Mouse (Mus musculus) brain, embryonic 14.5 days (tissue): Measurements from ENCODE around the gene N4bp3.

Experiments used
- CTCF ChIP-seq: fragments of 200-500 bp; IDR thresholded peaks from 2 replicates; pipeline ENCODE4 v1.5.1; 2012; ENCODE audit warnings: inconsistent platforms, mild to moderate bottlenecking, moderate library complexity, borderline replicate concordance; ENCODE audit not compliant: insufficient read depth, insufficient read length; ENCODE audit errors: extremely low read depth
- POLR2A ChIP-seq: fragments of 200-500 bp; IDR thresholded peaks from 2 replicates; pipeline ENCODE4 v1.6.1; 2012; ENCODE audit warnings: mild to moderate bottlenecking, inconsistent platforms, borderline replicate concordance; ENCODE audit not compliant: poor library complexity, insufficient read depth, insufficient read length, severe bottlenecking; ENCODE audit errors: extremely low read depth

GRCm38 (mm10) chr11:51688330-51689328, 38.0 kb upstream of the N4bp3 start, which contains the start of gene 0610009B22Rik:
- no peak for TF ChIP-seq CTCF
- TF ChIP-seq POLR2A = peak; percentile 80; the same call in 1 of the 2 replicates
